Mouse (Mus musculus) erythroblast, embryonic 14.5 days (primary cell): ENCODE measurements around the gene Gm10491. TPM values are rescaled to one million over a fixed set of nuclear protein-coding genes. Genes with fewer than 3 reads are reported as not detected.

Experiments used
- H3K27me3 ChIP-seq: 2 replicates; pipeline ENCODE4 v1.6.1; 2012; ENCODE audit warnings: inconsistent platforms; ENCODE audit not compliant: control insufficient read depth
- H3K36me3 ChIP-seq: 2 replicates; pipeline ENCODE4 v1.6.1; 2012; ENCODE audit warnings: mild to moderate bottlenecking, inconsistent platforms; ENCODE audit not compliant: control insufficient read depth
- H3K4me1 ChIP-seq: 2 replicates; pipeline ENCODE4 v1.6.1; 2012; ENCODE audit warnings: inconsistent platforms; ENCODE audit not compliant: control insufficient read depth
- H3K4me3 ChIP-seq: replicated peaks from 2 replicates; pipeline ENCODE3; 2012; ENCODE audit warnings: moderate library complexity, mild to moderate bottlenecking, inconsistent platforms
- H3K9me3 ChIP-seq: 2 replicates; pipeline ENCODE4 v1.6.1; 2012; ENCODE audit warnings: low read length, inconsistent platforms, mixed read lengths; ENCODE audit not compliant: control insufficient read depth
- GATA1 ChIP-seq: IDR thresholded peaks from 2 replicates; pipeline ENCODE4 v1.6.1; 2012; ENCODE audit warnings: low read length, inconsistent platforms, mixed read lengths
- TAL1 ChIP-seq: IDR thresholded peaks from 3 replicates; pipeline ENCODE4 v1.6.1; 2012; ENCODE audit warnings: low read length, inconsistent platforms, mixed read lengths
- polyA plus RNA-seq: library from polyadenylated mRNA; stranded (reverse); fragments of >175 nt; gene quantifications from 2 replicates; pipeline ENCODE4 v1.2.3, GENCODE M21; 2012

Gm10491 gene
- not detected in 2 replicates for polyA plus RNA-seq

GRCm38 (mm10) chrX:7907735-7908134, at the start of gene Gm10491:
TSS of gene Gm10491 (minus strand) at chrX:7907835.
- H3K4me1 ChIP-seq = peaks cover 5% of the 10 kb centered on the region
- no peaks in the 10 kb centered on the region for H3K27me3 ChIP-seq
- peaks cover 4% of the 10 kb centered on the region; the same call in 1 of the 2 replicates for H3K9me3 ChIP-seq
- TF ChIP-seq GATA1 = no peak
- TF ChIP-seq TAL1 = no peak
- no peak within 1 kb of the TSS for H3K4me3 ChIP-seq
- H3K36me3 ChIP-seq = peaks cover 27% of the 10 kb centered on the region

- no peak for TF ChIP-seq GATA1
- no peak for TF ChIP-seq TAL1
- H3K9me3 ChIP-seq = peaks cover 9% of the 10 kb centered on the region
- H3K36me3 ChIP-seq = no peaks in the 10 kb centered on the region; the same call in 1 of the 2 replicates
- no peaks in the 10 kb centered on the region for H3K27me3 ChIP-seq
- no peak overlapping the region for H3K4me3 ChIP-seq
- peaks cover 16% of the 10 kb centered on the region for H3K4me1 ChIP-seq
Measured at GRCm38 (mm10) chrX:7950091-7950490, 42.5 kb upstream of the Gm10491 start.

GRCm38 (mm10) chrX:7947900-7948492, 40.4 kb upstream of the Gm10491 start:
- TF ChIP-seq GATA1 = no peak
- no peak for TF ChIP-seq TAL1
- H3K4me1 ChIP-seq = peaks cover 16% of the 10 kb centered on the region
- H3K9me3 ChIP-seq = peaks cover 9% of the 10 kb centered on the region

GRCm38 (mm10) chrX:7947108-7947899, 39.7 kb upstream of the Gm10491 start, which contains the start of gene Hdac6:
TSS of gene Hdac6 (minus strand) at chrX:7947889.
- peaks cover 9% of the 10 kb centered on the region for H3K9me3 ChIP-seq
- no peaks in the 10 kb centered on the region for H3K27me3 ChIP-seq
- peaks cover 16% of the 10 kb centered on the region for H3K4me1 ChIP-seq
- peak within 1 kb of the TSS; percentile 74 for H3K4me3 ChIP-seq
- no peaks in the 10 kb centered on the region; the same call in 1 of the 2 replicates for H3K36me3 ChIP-seq
- TF ChIP-seq GATA1 (no peak), TAL1 (no peak)

More at GRCm38 (mm10) chrX:7947900-7948492, 40.4 kb upstream of the Gm10491 start:
- H3K4me3 ChIP-seq = peak overlapping the region; percentile 74
- H3K27me3 ChIP-seq = no peaks in the 10 kb centered on the region
- no peaks in the 10 kb centered on the region; the same call in 1 of the 2 replicates for H3K36me3 ChIP-seq

- Histone ChIP-seq H3K27me3 (no peaks in the 10 kb centered on the region), H3K4me3 (no peak overlapping the region), H3K36me3 (peaks cover 4% of the 10 kb centered on the region; the same call in 1 of the 2 replicates), H3K4me1 (peaks cover 16% of the 10 kb centered on the region), H3K9me3 (peaks cover 9% of the 10 kb centered on the region)
- TF ChIP-seq GATA1 (no peak), TAL1 (no peak)
Measured at GRCm38 (mm10) chrX:7945618-7946017, 38.0 kb upstream of the Gm10491 start.

GRCm38 (mm10) chrX:7937667-7938066, 30.0 kb upstream of the Gm10491 start:
- Histone ChIP-seq H3K27me3 (no peaks in the 10 kb centered on the region), H3K4me3 (no peak overlapping the region), H3K4me1 (peaks cover 3% of the 10 kb centered on the region), H3K36me3 (peaks cover 26% of the 10 kb centered on the region), H3K9me3 (peaks cover 4% of the 10 kb centered on the region; the same call in 1 of the 2 replicates)
- no peak for TF ChIP-seq GATA1
- TF ChIP-seq TAL1 = no peak

- Histone ChIP-seq H3K36me3 (peaks cover 26% of the 10 kb centered on the region), H3K27me3 (no peaks in the 10 kb centered on the region), H3K4me3 (no peak overlapping the region), H3K9me3 (peaks cover 4% of the 10 kb centered on the region; the same call in 1 of the 2 replicates), H3K4me1 (peaks cover 3% of the 10 kb centered on the region)
- TF ChIP-seq GATA1 (no peak), TAL1 (no peak)
Measured at GRCm38 (mm10) chrX:7936874-7937273, 29.2 kb upstream of the Gm10491 start.

GRCm38 (mm10) chrX:7928270-7928790, 20.7 kb upstream of the Gm10491 start, which contains the start of gene Eras:
TSS of gene Eras (minus strand) at chrX:7928607.
- H3K4me1 ChIP-seq = no peaks in the 10 kb centered on the region
- peaks cover 8% of the 10 kb centered on the region for H3K36me3 ChIP-seq
- peaks cover 68% of the 10 kb centered on the region for H3K27me3 ChIP-seq
- peaks cover 10% of the 10 kb centered on the region for H3K9me3 ChIP-seq
- no peak within 1 kb of the TSS for H3K4me3 ChIP-seq
- TF ChIP-seq TAL1 = no peak

GRCm38 (mm10) chrX:7927116-7927515, 19.5 kb upstream of the Gm10491 start:
- H3K27me3 ChIP-seq = peaks cover 81% of the 10 kb centered on the region
- peaks cover 5% of the 10 kb centered on the region for H3K36me3 ChIP-seq
- H3K4me3 ChIP-seq = no peak overlapping the region
- H3K4me1 ChIP-seq = no peaks in the 10 kb centered on the region
- no peak for TF ChIP-seq TAL1
- TF ChIP-seq GATA1 = no peak
- peaks cover 19% of the 10 kb centered on the region for H3K9me3 ChIP-seq
